Mouse (Mus musculus): ENCODE measurements around the gene Jagn1.

GRCm38 (mm10) chr6:113469021-113469420 is 26.7 kb downstream of the Jagn1 start:
- no peak; the same call in 1 of the 2 replicates for TF ChIP-seq CTCF (IDR thresholded peaks at IDR 0.05; ENCODE audit: low read depth, low read length)
- no peak for TF ChIP-seq POLR2A (IDR thresholded peaks at IDR 0.05; ENCODE audit: borderline replicate concordance, low read depth, low read length)

All from bone marrow macrophage, adult 2 months (primary cell).